Mouse (Mus musculus): Measurements from ENCODE around the gene Nek4. TPM values are rescaled to one million over a fixed set of nuclear protein-coding genes. Genes with fewer than 3 reads are reported as not detected.
A peak's percentile ranks its signal among the peaks of the same experiment; 100 is the strongest.

The Nek4 gene
- total RNA-seq, 1 experiment: 16.8 TPM

DNA sequence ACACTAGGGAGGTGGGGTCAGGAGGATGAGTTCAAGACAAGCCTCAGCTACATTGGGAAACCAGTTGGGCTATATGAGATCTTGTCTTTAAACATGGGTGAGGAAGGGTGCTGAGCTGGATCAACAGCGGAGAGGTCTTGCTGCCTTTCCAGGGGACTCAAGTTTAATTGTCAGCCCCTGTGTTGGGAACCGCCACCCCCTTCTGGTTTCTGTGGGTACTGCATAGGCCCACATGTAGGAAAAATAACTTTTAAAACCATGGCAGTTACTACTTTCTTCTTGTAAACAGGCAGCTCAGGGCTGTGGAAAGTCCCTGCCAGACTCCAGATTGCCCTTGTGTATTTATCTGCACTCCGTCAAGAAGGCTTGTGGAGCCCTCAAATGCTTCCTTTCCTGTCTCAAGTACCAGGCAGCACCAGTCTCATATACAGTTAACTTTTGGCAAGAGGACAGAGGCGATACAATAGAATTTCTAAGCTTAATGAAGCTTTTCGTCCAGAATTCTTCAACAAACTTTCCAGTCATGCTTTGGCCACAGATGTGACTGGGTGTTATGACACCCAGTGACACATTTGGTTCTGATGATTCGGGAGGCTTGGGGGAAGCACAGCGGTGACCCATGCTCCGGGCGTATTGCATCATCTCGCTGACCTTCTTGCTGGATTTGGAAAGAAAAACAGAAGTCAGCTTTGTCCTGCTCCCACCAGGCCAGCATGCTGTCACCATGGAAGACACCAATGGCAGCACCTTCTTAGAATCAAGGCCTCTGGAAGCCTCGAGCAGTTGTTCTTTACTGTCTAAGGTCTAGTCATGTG is 7.1 kb upstream of the Nek4 start:
- no peaks in the 10 kb centered on the region for H3K36me3 ChIP-seq (ENCODE audit: control insufficient read depth, insufficient read depth, low read length, poor library complexity, severe bottlenecking)
- H3K27ac ChIP-seq (ENCODE audit: insufficient read depth, low read depth, low read length, poor library complexity, severe bottlenecking): no peak overlapping the region
- H3K4me3 ChIP-seq (ENCODE audit: insufficient read depth in 1 of 2, low read depth in 1 of 2, low read length in 2 of 2, poor library complexity in 1 of 2, severe bottlenecking in 1 of 2): no peak overlapping the region
- DNase-seq (ENCODE audit: low read depth, low spot score): peak; percentile 40
- no peak overlapping the region for H3K9ac ChIP-seq (ENCODE audit: insufficient read depth, low read depth, low read length, poor library complexity, severe bottlenecking)
- no peaks in the 10 kb centered on the region for H3K4me1 ChIP-seq (ENCODE audit: control insufficient read depth in 2 of 2, insufficient read depth in 2 of 2, low read length in 2 of 2, poor library complexity in 1 of 2)
- in situ Hi-C loops (cut with MboI; ENCODE audit: low sequenced_read_pairs in 2 of 2, unreplicated experiment in 2 of 2): no loop called here
- no peaks in the 10 kb centered on the region for H3K9me3 ChIP-seq (ENCODE audit: control insufficient read depth, insufficient read depth, low read depth, low read length)
- TF ChIP-seq HCFC1 (IDR thresholded peaks at IDR 0.05; ENCODE audit: borderline replicate concordance, insufficient read depth, low read length): no peak
- no peak for TF ChIP-seq CHD2 (IDR thresholded peaks at IDR 0.05; ENCODE audit: low read depth, low read length)
- TF ChIP-seq ZC3H11A (IDR thresholded peaks at IDR 0.05; ENCODE audit: borderline replicate concordance, low read depth, low read length): peak; percentile 57; the same call in 1 of the 2 replicates

DNA sequence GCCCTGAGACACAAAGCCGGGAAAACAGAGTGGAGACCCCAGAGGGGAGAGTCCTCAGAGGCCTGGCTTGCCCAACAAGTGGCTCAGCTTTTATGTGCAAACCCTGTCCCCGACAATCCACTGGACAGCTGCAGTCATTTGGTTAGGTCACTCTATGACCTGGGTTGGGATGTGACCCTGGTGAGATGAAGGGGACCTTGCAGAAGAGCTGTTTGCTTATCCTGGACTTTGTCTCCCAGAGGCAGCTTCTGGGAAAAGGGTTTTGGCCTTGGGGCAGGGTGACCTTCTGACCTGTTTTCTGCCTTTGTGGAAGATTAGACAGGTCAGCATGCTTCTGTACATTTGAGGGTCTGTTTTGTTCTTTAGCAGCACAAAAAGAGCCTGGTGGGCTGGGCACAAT is 6.4 kb upstream of the Nek4 start:
- H3K9me3 ChIP-seq (ENCODE audit: control insufficient read depth, insufficient read depth, low read depth, low read length): no peaks in the 10 kb centered on the region
- H3K27ac ChIP-seq (ENCODE audit: insufficient read depth, low read depth, low read length, poor library complexity, severe bottlenecking): no peak overlapping the region
- no peak for DNase-seq (ENCODE audit: low read depth, low spot score)
- TF ChIP-seq CHD2 (IDR thresholded peaks at IDR 0.05; ENCODE audit: low read depth, low read length): no peak
- no peak for TF ChIP-seq MAFK (IDR thresholded peaks at IDR 0.05; ENCODE audit: insufficient read depth, low read depth, low read length)
- TF ChIP-seq ZC3H11A (IDR thresholded peaks at IDR 0.05; ENCODE audit: borderline replicate concordance, low read depth, low read length): no peak
- no peak for TF ChIP-seq ZNF384 (IDR thresholded peaks at IDR 0.05; ENCODE audit: low read depth, low read length)
- no peak for TF ChIP-seq HCFC1 (IDR thresholded peaks at IDR 0.05; ENCODE audit: borderline replicate concordance, insufficient read depth, low read length)
- H3K36me3 ChIP-seq (ENCODE audit: control insufficient read depth, insufficient read depth, low read length, poor library complexity, severe bottlenecking): no peaks in the 10 kb centered on the region
- no peaks in the 10 kb centered on the region for H3K4me1 ChIP-seq (ENCODE audit: control insufficient read depth in 2 of 2, insufficient read depth in 2 of 2, low read length in 2 of 2, poor library complexity in 1 of 2)
- in situ Hi-C loops (cut with MboI; ENCODE audit: low sequenced_read_pairs in 2 of 2, unreplicated experiment in 2 of 2): no loop called here
- H3K9ac ChIP-seq (ENCODE audit: insufficient read depth, low read depth, low read length, poor library complexity, severe bottlenecking): no peak overlapping the region
- no peak overlapping the region for H3K4me3 ChIP-seq (ENCODE audit: insufficient read depth in 1 of 2, low read depth in 1 of 2, low read length in 2 of 2, poor library complexity in 1 of 2, severe bottlenecking in 1 of 2)

DNA sequence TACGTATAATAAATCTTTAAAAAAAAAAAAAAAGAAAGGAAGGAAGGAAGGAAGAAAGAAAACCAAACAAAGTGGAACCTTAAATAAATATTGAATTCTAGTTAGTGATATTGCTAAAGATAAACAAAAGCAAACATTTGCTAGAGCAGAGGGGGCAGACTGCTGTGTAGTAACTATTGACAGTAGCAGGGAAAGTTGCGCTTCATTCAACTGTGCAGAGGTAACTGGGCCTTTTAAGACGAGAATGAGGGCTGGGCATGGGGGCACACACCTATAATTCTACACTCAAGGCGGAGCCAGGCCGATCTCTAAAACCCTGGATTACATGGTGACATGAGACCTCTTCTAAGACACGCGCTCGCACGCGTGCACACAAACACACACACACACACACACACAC is 1.2 kb upstream of the Nek4 start:
- peaks cover 3 to 4% of the 10 kb centered on the region in 2 experiments; a peak in 3 of 4 replicates for H3K4me1 ChIP-seq (ENCODE audit: control insufficient read depth in 2 of 2, insufficient read depth in 2 of 2, low read length in 2 of 2, poor library complexity in 1 of 2)
- in situ Hi-C loops (cut with MboI; ENCODE audit: low sequenced_read_pairs in 2 of 2, unreplicated experiment in 2 of 2): no loop called here
- no peak overlapping the region for H3K9ac ChIP-seq (ENCODE audit: insufficient read depth, low read depth, low read length, poor library complexity, severe bottlenecking)
- no peak for TF ChIP-seq HCFC1 (IDR thresholded peaks at IDR 0.05; ENCODE audit: borderline replicate concordance, insufficient read depth, low read length)
- TF ChIP-seq ZC3H11A (IDR thresholded peaks at IDR 0.05; ENCODE audit: borderline replicate concordance, low read depth, low read length): no peak
- TF ChIP-seq CHD2 (IDR thresholded peaks at IDR 0.05; ENCODE audit: low read depth, low read length): no peak
- no peak for TF ChIP-seq ZNF384 (IDR thresholded peaks at IDR 0.05; ENCODE audit: low read depth, low read length)
- no peak for TF ChIP-seq MAFK (IDR thresholded peaks at IDR 0.05; ENCODE audit: insufficient read depth, low read depth, low read length)
- H3K27ac ChIP-seq (ENCODE audit: insufficient read depth, low read depth, low read length, poor library complexity, severe bottlenecking): no peak overlapping the region
- no peak overlapping the region for H3K4me3 ChIP-seq (ENCODE audit: insufficient read depth in 1 of 2, low read depth in 1 of 2, low read length in 2 of 2, poor library complexity in 1 of 2, severe bottlenecking in 1 of 2)
- no peak for DNase-seq (ENCODE audit: low read depth, low spot score)
- H3K9me3 ChIP-seq (ENCODE audit: control insufficient read depth, insufficient read depth, low read depth, low read length): no peaks in the 10 kb centered on the region
- H3K36me3 ChIP-seq (ENCODE audit: control insufficient read depth, insufficient read depth, low read length, poor library complexity, severe bottlenecking): no peaks in the 10 kb centered on the region

DNA sequence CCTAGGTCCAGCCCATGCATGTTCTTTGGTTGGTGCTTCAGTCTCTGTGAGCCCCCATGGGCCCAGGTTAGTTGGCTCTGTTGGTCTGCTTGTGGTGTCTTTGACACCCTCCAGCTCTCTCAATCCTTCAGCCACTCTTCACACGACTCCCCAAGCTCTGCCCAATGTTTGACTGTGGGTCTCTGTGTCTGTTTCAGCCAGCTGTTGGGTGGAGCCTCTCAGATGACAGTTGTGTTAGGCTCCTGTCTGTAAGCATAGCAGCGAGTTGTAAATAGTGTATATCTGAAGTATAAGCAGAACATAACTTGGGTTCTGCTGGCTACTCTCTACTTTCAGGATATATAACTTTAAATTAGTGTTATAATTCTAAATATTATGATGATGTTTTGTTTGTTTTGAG is 7.3 kb downstream of the Nek4 start:
- in situ Hi-C loops (cut with MboI; ENCODE audit: low sequenced_read_pairs in 2 of 2, unreplicated experiment in 2 of 2): no loop called here
- Histone ChIP-seq H3K27ac (ENCODE audit: insufficient read depth, low read depth, low read length, poor library complexity, severe bottlenecking) (no peak overlapping the region), H3K4me3 (ENCODE audit: insufficient read depth in 1 of 2, low read depth in 1 of 2, low read length in 2 of 2, poor library complexity in 1 of 2, severe bottlenecking in 1 of 2) (no peak overlapping the region), H3K9me3 (ENCODE audit: control insufficient read depth, insufficient read depth, low read depth, low read length) (no peaks in the 10 kb centered on the region), H3K4me1 (ENCODE audit: control insufficient read depth in 2 of 2, insufficient read depth in 2 of 2, low read length in 2 of 2, poor library complexity in 1 of 2) (no peaks in the 10 kb centered on the region), H3K36me3 (ENCODE audit: control insufficient read depth, insufficient read depth, low read length, poor library complexity, severe bottlenecking) (peaks cover 2% of the 10 kb centered on the region; the same call in 1 of the 2 replicates), H3K9ac (ENCODE audit: insufficient read depth, low read depth, low read length, poor library complexity, severe bottlenecking) (no peak overlapping the region)
- no peak for DNase-seq (ENCODE audit: low read depth, low spot score)
- TF ChIP-seq MAFK (IDR thresholded peaks at IDR 0.05; ENCODE audit: insufficient read depth, low read depth, low read length) (no peak), ZC3H11A (IDR thresholded peaks at IDR 0.05; ENCODE audit: borderline replicate concordance, low read depth, low read length) (no peak), CHD2 (IDR thresholded peaks at IDR 0.05; ENCODE audit: low read depth, low read length) (no peak), ZNF384 (IDR thresholded peaks at IDR 0.05; ENCODE audit: low read depth, low read length) (no peak), HCFC1 (IDR thresholded peaks at IDR 0.05; ENCODE audit: borderline replicate concordance, insufficient read depth, low read length) (no peak)
